Mouse (Mus musculus): ENCODE results near the gene Galnt18. TPM values are rescaled to one million over a fixed set of nuclear protein-coding genes. Genes with fewer than 3 reads are reported as not detected.

Gene Galnt18
- polyA plus RNA-seq, 1 experiment, result 13.6 TPM

DNA sequence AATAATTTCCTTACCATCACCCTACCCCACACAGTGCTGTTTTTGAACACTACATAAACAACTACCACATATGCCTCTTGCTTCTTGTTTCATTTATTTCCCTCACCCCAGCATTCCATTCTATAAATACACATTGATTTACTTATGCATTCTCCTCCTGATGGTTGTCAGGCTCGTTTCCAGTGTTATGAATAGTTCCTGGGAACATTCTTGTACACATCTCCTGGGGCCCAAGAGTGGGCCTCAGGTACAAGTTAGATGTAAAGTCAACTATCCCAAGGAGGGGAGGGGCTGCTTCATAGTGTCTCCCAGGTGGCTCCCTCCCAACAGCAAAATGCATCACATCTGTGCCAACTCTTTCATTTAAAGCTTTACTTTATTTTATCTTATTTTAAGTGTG lies 251.3 kb downstream of the Galnt18 start:
- Histone ChIP-seq H3K4me1 (replicated peaks; ENCODE audit: control insufficient read depth, insufficient read depth, low read length) (no peaks in the 10 kb centered on the region), H3K36me3 (ENCODE audit: control insufficient read depth, insufficient read depth, low read length) (no peaks in the 10 kb centered on the region), H3K4me3 (ENCODE audit: control insufficient read depth, insufficient read depth, low read length) (no peak overlapping the region), H3K27ac (ENCODE audit: control insufficient read depth, insufficient read depth, low read length) (no peak overlapping the region), H3K27me3 (ENCODE audit: control insufficient read depth, insufficient read depth, low read length) (no peaks in the 10 kb centered on the region)
- no peak for DNase-seq
- no peak for TF ChIP-seq CTCF (IDR thresholded peaks at IDR 0.05; ENCODE audit: borderline replicate concordance, control insufficient read depth, extremely low read depth, insufficient read depth, low read length, poor library complexity)
- TF ChIP-seq POLR2A (IDR thresholded peaks at IDR 0.05; ENCODE audit: control insufficient read depth, extremely low read depth, insufficient read depth, low read length, poor library complexity), result no peak
- WGBS, result 50% methylated on average over 1 of the region's 1 CpGs

GRCm38 (mm10) chr7:111520881-111521280 lies 258.9 kb downstream of the Galnt18 start:
- Histone ChIP-seq H3K27me3 (ENCODE audit: control insufficient read depth, insufficient read depth, low read length) (no peaks in the 10 kb centered on the region), H3K4me3 (ENCODE audit: control insufficient read depth, insufficient read depth, low read length) (no peak overlapping the region), H3K4me1 (replicated peaks; ENCODE audit: control insufficient read depth, insufficient read depth, low read length) (no peaks in the 10 kb centered on the region), H3K36me3 (ENCODE audit: control insufficient read depth, insufficient read depth, low read length) (no peaks in the 10 kb centered on the region), H3K27ac (ENCODE audit: control insufficient read depth, insufficient read depth, low read length) (no peak overlapping the region)
- WGBS, result 100% methylated on average over 1 of the region's 1 CpGs
- TF ChIP-seq POLR2A (IDR thresholded peaks at IDR 0.05; ENCODE audit: control insufficient read depth, extremely low read depth, insufficient read depth, low read length, poor library complexity), result no peak
- TF ChIP-seq CTCF (IDR thresholded peaks at IDR 0.05; ENCODE audit: borderline replicate concordance, control insufficient read depth, extremely low read depth, insufficient read depth, low read length, poor library complexity), result no peak
- DNase-seq, result no peak

DNA sequence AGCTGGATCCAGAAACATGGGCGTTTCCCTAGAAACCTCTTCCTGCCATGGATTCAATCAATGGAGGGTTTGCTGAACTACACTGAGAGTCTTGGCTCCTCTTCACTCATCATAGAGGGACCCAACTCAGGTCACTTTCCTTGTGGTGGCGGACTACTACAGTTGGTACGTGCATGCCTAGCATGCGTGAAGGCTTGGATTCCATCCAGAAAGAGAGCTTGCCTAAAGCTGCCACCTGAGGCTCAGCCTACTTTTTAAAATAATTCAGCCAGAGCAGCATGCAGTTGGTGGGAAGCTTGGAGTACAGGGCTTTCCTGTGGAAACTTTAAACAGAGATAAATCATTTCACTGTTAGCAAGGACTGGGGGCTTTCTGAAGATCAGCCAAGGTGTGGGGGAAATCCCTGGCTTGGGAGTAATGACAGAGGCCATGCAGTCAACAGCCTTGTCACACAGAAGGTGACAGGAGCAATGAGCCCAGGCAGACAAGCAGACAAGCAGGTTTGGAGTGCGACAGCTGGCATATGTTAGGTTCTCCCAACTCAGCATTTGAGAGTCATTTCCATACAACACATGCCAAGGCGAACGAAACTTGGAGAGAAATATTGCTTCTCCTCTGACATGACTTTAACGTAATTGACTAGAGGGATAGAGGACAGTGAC lies 261.1 kb downstream of the Galnt18 start:
- no peaks in the 10 kb centered on the region for H3K36me3 ChIP-seq (ENCODE audit: control insufficient read depth, insufficient read depth, low read length)
- 90% methylated on average over 8 of the region's 8 CpGs for WGBS
- H3K4me3 ChIP-seq (ENCODE audit: control insufficient read depth, insufficient read depth, low read length), result no peak overlapping the region
- H3K4me1 ChIP-seq (replicated peaks; ENCODE audit: control insufficient read depth, insufficient read depth, low read length), result no peaks in the 10 kb centered on the region
- no peak overlapping the region for H3K27ac ChIP-seq (ENCODE audit: control insufficient read depth, insufficient read depth, low read length)
- TF ChIP-seq CTCF (IDR thresholded peaks at IDR 0.05; ENCODE audit: borderline replicate concordance, control insufficient read depth, extremely low read depth, insufficient read depth, low read length, poor library complexity) (no peak), POLR2A (IDR thresholded peaks at IDR 0.05; ENCODE audit: control insufficient read depth, extremely low read depth, insufficient read depth, low read length, poor library complexity) (no peak)
- no peak for DNase-seq
- no peaks in the 10 kb centered on the region for H3K27me3 ChIP-seq (ENCODE audit: control insufficient read depth, insufficient read depth, low read length)

DNA sequence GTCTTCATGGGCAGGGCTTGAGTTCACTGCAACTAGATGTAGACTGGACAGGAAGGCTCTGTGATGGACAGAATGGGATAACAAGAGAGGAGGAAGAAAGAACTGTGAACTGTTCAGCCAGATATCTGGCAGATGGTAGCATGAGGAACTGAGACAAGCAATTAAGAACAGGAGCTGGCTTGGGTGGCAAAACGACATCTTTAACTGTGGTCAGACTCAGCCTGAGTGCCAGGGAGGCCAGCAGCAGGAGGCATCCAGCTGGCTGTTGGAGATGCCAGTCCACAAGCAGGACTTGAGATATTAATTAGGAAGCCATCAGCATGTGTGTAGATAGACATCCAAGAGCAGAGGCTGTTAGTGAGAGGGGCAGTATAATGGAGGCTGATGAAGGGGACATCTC lies 262.9 kb downstream of the Galnt18 start:
- Histone ChIP-seq H3K4me1 (replicated peaks; ENCODE audit: control insufficient read depth, insufficient read depth, low read length) (no peaks in the 10 kb centered on the region), H3K36me3 (ENCODE audit: control insufficient read depth, insufficient read depth, low read length) (no peaks in the 10 kb centered on the region), H3K27me3 (ENCODE audit: control insufficient read depth, insufficient read depth, low read length) (no peaks in the 10 kb centered on the region), H3K4me3 (ENCODE audit: control insufficient read depth, insufficient read depth, low read length) (no peak overlapping the region), H3K27ac (ENCODE audit: control insufficient read depth, insufficient read depth, low read length) (no peak overlapping the region)
- DNase-seq, result no peak
- 18% methylated on average over 1 of the region's 1 CpGs for WGBS
- TF ChIP-seq POLR2A (IDR thresholded peaks at IDR 0.05; ENCODE audit: control insufficient read depth, extremely low read depth, insufficient read depth, low read length, poor library complexity), result no peak
- no peak for TF ChIP-seq CTCF (IDR thresholded peaks at IDR 0.05; ENCODE audit: borderline replicate concordance, control insufficient read depth, extremely low read depth, insufficient read depth, low read length, poor library complexity)

DNA sequence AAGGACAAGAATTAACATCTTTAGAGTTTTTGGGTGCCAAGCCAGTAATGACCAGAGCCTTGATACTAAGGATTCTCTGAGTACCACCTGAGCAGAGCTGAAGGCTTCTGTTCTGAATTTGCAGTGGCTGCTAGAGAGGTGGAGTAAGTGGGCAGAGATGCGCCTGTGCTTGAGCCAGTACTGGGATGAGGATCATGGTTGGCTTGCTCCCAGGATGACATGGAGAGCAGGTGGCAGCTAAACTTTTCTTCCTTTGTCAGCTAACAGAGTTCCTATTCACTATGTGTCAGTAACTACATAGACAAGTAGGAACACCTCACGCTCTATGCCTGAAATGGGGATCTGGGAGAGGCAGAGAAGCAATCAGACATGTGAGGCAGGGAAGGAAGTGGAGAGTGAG lies 264.3 kb downstream of the Galnt18 start:
- Histone ChIP-seq H3K27me3 (ENCODE audit: control insufficient read depth, insufficient read depth, low read length) (no peaks in the 10 kb centered on the region), H3K4me3 (ENCODE audit: control insufficient read depth, insufficient read depth, low read length) (no peak overlapping the region), H3K36me3 (ENCODE audit: control insufficient read depth, insufficient read depth, low read length) (no peaks in the 10 kb centered on the region), H3K4me1 (replicated peaks; ENCODE audit: control insufficient read depth, insufficient read depth, low read length) (no peaks in the 10 kb centered on the region), H3K27ac (ENCODE audit: control insufficient read depth, insufficient read depth, low read length) (no peak overlapping the region)
- DNase-seq, result no peak
- TF ChIP-seq POLR2A (IDR thresholded peaks at IDR 0.05; ENCODE audit: control insufficient read depth, extremely low read depth, insufficient read depth, low read length, poor library complexity) (no peak), CTCF (IDR thresholded peaks at IDR 0.05; ENCODE audit: borderline replicate concordance, control insufficient read depth, extremely low read depth, insufficient read depth, low read length, poor library complexity) (no peak)
- 96% methylated on average over 2 of the region's 2 CpGs for WGBS

- Histone ChIP-seq H3K4me1 (replicated peaks; ENCODE audit: control insufficient read depth, insufficient read depth, low read length) (no peaks in the 10 kb centered on the region), H3K27me3 (ENCODE audit: control insufficient read depth, insufficient read depth, low read length) (no peaks in the 10 kb centered on the region), H3K4me3 (ENCODE audit: control insufficient read depth, insufficient read depth, low read length) (no peak overlapping the region), H3K36me3 (ENCODE audit: control insufficient read depth, insufficient read depth, low read length) (no peaks in the 10 kb centered on the region), H3K27ac (ENCODE audit: control insufficient read depth, insufficient read depth, low read length) (no peak overlapping the region)
- DNase-seq, result no peak
- TF ChIP-seq POLR2A (IDR thresholded peaks at IDR 0.05; ENCODE audit: control insufficient read depth, extremely low read depth, insufficient read depth, low read length, poor library complexity) (no peak), CTCF (IDR thresholded peaks at IDR 0.05; ENCODE audit: borderline replicate concordance, control insufficient read depth, extremely low read depth, insufficient read depth, low read length, poor library complexity) (no peak)
- 84% methylated on average over 2 of the region's 2 CpGs for WGBS
These were observed 270.5 kb downstream of the Galnt18 start for GRCm38 (mm10) chr7:111509167-111509854.
